Mouse (Mus musculus) small intestine, adult 2 months (tissue): ENCODE results near the gene AC170998.1.

Experiments used
- CTCF ChIP-seq: fragments of 200-500 bp; IDR thresholded peaks from 2 replicates; pipeline ENCODE4 v1.5.1; 2012; ENCODE audit warnings: low read depth, mild to moderate bottlenecking, control low read depth, inconsistent platforms, low read length, moderate library complexity, mixed read lengths; ENCODE audit not compliant: insufficient replicate concordance, insufficient read length; ENCODE audit errors: extremely low read depth
- POLR2A ChIP-seq: fragments of 200-500 bp; IDR thresholded peaks from 2 replicates; pipeline ENCODE4 v1.6.1; 2012; ENCODE audit warnings: low read depth, mild to moderate bottlenecking, control low read depth, inconsistent platforms, low read length, moderate library complexity

- TF ChIP-seq CTCF (no peak), POLR2A (no peak)
Observed at GRCm38 (mm10) chr17:28684631-28685030, 41.3 kb upstream of the AC170998.1 start.
